Mouse (Mus musculus) layer of hippocampus, adult 6 months (tissue): Measurements from ENCODE around the gene Depp1. TPM values are rescaled to one million over a fixed set of nuclear protein-coding genes. Genes with fewer than 3 reads are reported as not detected.

Source experiments
- long read RNA-seq, 2 experiments: library from polyadenylated mRNA; unstranded; transcript quantifications; one replicate each; pipeline ENCODE4 v2.0.0; 2019 to 2020
- microRNA-seq: library from miRNA; unstranded; fragments of <30 nt; microRNA quantifications from one replicate; pipeline ENCODE4 v1.2.0, GENCODE M21; 2020
- polyA plus RNA-seq: library from polyadenylated mRNA; unstranded; fragments of <200 nt; fragmentation: Nextera tagmentation; gene quantifications from 2 replicates; pipeline ENCODE4 v1.2.3, GENCODE M21; 2021

Gene Depp1
- 0.64 and 1.1 TPM in 2 replicates for polyA plus RNA-seq
- long read RNA-seq, experiment 1, partial matches to known transcripts = 0 of 1 reads
- long read RNA-seq, experiment 1, other reads (novel, unspliced or antisense) = 0 of 1 reads
- long read RNA-seq, experiment 2, partial matches to known transcripts = 0 of 4 reads
- long read RNA-seq, experiment 2, other reads (novel, unspliced or antisense) = 0 of 4 reads

DNA sequence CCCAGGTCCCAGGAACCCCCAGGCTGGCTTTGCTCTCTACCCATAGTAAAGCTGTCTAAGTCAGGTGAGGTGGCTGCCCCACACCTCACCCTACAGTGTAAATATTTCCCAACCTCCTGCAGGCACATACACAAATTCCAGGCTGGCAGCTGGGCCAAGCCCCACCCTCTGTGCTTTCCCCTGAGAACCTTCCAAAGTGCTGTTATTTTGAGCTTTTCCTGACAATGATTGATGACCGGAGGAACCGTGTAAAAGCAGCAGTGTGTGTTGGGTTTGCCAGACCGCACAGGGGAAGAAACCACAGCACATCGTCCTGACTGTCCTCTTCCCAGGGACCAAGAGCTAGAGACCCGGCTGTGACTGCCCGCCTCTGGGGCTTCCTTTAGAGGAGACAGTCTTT is at the start of gene Depp1:
Depp1 (plus strand) TSS at position 204 of the 400 bp plus-strand sequence.

GRCm38 (mm10) chr6:116628539-116629171 is 21.8 kb upstream of the Depp1 start, which contains the start of gene Zfp422:
Gene Zfp422 (minus strand): TSS chr6:116628999.

GRCm38 (mm10) chr6:116673471-116674282 is 23.3 kb downstream of the Depp1 start, which contains the start of gene Rassf4:
Gene Rassf4 (minus strand): TSS chr6:116673952.

Small RNA genes lying within 50 kb of the gene (microRNA-seq; reads per million reads assigned to microRNA genes)
- not detected for gene Mir7043

Other genes starting within 250 kb of the Depp1 start
- gene Alox5, start 189.4 kb upstream of the Depp1 start, polyA plus RNA-seq = 0.67 and 0.70 TPM in 2 replicates
- not detected in 2 replicates for gene Olfr211, start 161.5 kb upstream of the Depp1 start, polyA plus RNA-seq
- gene Olfr212, start 144.1 kb upstream of the Depp1 start, polyA plus RNA-seq = not detected in 2 replicates
- not detected in 2 replicates for gene Olfr213, start 112.2 kb upstream of the Depp1 start, polyA plus RNA-seq
- 0.51 and 0.60 TPM in 2 replicates for gene Gm5580, start 99.5 kb upstream of the Depp1 start, polyA plus RNA-seq
- not detected in 2 replicates for gene Olfr214, start 96.4 kb upstream of the Depp1 start, polyA plus RNA-seq
- not detected in 2 replicates for gene Olfr215, start 66.4 kb upstream of the Depp1 start, polyA plus RNA-seq
- 20.9 and 22.3 TPM in 2 replicates for gene Zfp422, start 21.6 kb upstream of the Depp1 start, polyA plus RNA-seq
- gene Rassf4, start 23.3 kb downstream of the Depp1 start, polyA plus RNA-seq = 4.7 and 5.8 TPM in 2 replicates
- 0.19 and 7.9 TPM in 2 replicates for gene Tmem72, start 66.3 kb downstream of the Depp1 start, polyA plus RNA-seq